Mouse (Mus musculus): Measurements from ENCODE around the gene Med29.

DNA sequence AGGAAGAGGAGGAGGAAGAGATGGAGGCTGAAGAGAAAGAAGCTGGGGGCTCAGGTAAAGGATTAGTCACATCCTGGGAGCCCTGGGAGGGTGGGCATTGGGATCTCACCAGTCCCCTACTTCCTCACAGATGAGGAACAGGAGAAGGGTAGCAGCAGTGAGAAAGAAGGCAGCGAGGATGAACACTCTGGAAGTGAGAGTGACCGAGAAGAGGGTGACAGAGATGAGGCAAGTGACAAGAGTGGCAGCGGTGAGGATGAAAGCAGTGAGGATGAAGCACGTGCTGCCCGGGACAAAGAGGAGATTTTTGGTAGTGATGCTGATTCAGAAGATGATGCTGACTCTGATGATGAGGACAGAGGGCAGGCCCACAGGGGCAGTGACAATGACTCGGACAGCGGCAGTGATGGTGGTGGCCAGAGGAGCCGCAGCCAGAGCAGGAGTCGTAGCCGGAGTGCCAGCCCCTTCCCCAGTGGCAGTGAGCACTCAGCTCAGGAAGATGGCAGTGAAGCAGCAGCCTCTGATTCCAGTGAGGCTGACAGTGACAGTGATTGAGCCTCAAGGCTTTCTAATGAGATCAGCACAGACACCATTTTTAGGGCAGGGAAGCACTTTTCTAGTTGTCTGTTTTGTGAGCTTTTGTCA is 6.3 kb upstream of the Med29 start:
- no peak for TF ChIP-seq EP300 (optimal IDR thresholded peaks at IDR 0.05)
- no peak for TF ChIP-seq CTCF (IDR thresholded peaks at IDR 0.05; ENCODE audit: low read depth)
